Mouse (Mus musculus): ENCODE data around the gene Tnfrsf11a. TPM values are rescaled to one million over a fixed set of nuclear protein-coding genes. Genes with fewer than 3 reads are reported as not detected.

Tnfrsf11a gene
- polyA plus RNA-seq, 1 experiment from 2014 or later = 0.34 TPM

DNA sequence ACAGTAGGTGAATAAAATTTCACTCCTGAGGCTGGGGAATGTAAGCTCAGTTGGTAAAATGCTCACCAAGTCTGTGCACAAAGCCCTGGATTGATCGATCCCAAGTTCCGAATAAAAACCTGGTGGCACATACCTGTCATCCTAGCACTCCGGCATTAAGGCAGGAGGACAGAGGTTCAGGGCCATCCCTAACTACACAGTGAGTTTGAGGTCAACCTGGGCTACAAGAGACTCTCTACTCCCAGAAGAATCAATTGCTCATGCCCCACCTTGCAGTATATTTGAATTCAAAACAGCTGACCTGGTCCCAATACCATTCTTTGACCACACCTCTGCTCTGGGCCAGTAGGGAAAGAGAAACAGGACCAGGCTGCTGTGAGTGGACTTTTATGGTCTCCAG lies 35.2 kb downstream of the Tnfrsf11a start:
- Histone ChIP-seq H3K9me3 (ENCODE audit: control insufficient read depth, low read length) (no peaks in the 10 kb centered on the region), H3K4me3 (ENCODE audit: control insufficient read depth in 1 of 2, insufficient read depth in 1 of 2, low read depth in 1 of 2, low read length in 2 of 2) (no peak overlapping the region), H3K4me1 (ENCODE audit: control insufficient read depth in 2 of 2, insufficient read depth in 2 of 2, low read length in 2 of 2) (peaks cover 2 to 6% of the 10 kb centered on the region in 2 experiments), H3K27ac (replicated peaks in 1 of 2; ENCODE audit: control insufficient read depth in 1 of 2, insufficient read depth in 1 of 2, low read depth in 2 of 2, low read length in 2 of 2) (no peak overlapping the region), H3K4me2 (ENCODE audit: low read length) (no peak overlapping the region), H3K27me3 (ENCODE audit: control insufficient read depth, insufficient read depth, low read length) (no peaks in the 10 kb centered on the region), H3K9ac (ENCODE audit: low read length) (no peak overlapping the region), H3K36me3 (ENCODE audit: control insufficient read depth, insufficient read depth, low read length) (no peaks in the 10 kb centered on the region)
- 83% methylated on average over 3 of the region's 3 CpGs for WGBS
- no peak for ATAC-seq (ENCODE audit: insufficient number of reproducible peaks, insufficient read depth, low FRiP score, low read depth)

DNA sequence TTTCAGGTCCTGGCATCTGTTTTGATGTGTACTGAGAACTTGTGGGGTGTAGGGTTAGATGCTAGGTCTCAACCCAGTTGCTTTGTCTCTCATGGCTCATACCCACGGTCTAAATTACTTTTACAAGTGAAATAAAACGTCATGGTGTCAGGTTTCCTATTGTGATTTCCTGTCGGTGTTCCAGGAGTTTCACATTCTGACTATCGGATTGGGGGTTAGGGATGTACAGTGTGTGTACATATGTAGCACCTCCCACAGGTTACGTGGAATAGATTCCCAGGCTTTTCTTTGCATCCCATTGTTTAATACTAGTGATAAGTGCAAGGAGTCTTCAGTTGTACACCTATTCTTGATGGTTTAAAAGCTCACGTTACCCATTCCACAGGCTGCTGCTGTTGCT lies 38.5 kb downstream of the Tnfrsf11a start:
- ATAC-seq (ENCODE audit: insufficient number of reproducible peaks, insufficient read depth, low FRiP score, low read depth) = no peak
- H3K27ac ChIP-seq (replicated peaks in 1 of 2; ENCODE audit: control insufficient read depth in 1 of 2, insufficient read depth in 1 of 2, low read depth in 2 of 2, low read length in 2 of 2) = no peak overlapping the region
- H3K4me3 ChIP-seq (ENCODE audit: control insufficient read depth in 1 of 2, insufficient read depth in 1 of 2, low read depth in 1 of 2, low read length in 2 of 2) = no peak overlapping the region
- no peaks in the 10 kb centered on the region for H3K27me3 ChIP-seq (ENCODE audit: control insufficient read depth, insufficient read depth, low read length)
- 60% methylated on average over 6 of the region's 6 CpGs for WGBS
- H3K4me2 ChIP-seq (ENCODE audit: low read length) = no peak overlapping the region
- no peak overlapping the region for H3K9ac ChIP-seq (ENCODE audit: low read length)
- no peaks in the 10 kb centered on the region for H3K36me3 ChIP-seq (ENCODE audit: control insufficient read depth, insufficient read depth, low read length)
- H3K9me3 ChIP-seq (ENCODE audit: control insufficient read depth, low read length) = no peaks in the 10 kb centered on the region
- H3K4me1 ChIP-seq (ENCODE audit: control insufficient read depth in 2 of 2, insufficient read depth in 2 of 2, low read length in 2 of 2) = peaks cover 2 to 6% of the 10 kb centered on the region in 2 experiments

DNA sequence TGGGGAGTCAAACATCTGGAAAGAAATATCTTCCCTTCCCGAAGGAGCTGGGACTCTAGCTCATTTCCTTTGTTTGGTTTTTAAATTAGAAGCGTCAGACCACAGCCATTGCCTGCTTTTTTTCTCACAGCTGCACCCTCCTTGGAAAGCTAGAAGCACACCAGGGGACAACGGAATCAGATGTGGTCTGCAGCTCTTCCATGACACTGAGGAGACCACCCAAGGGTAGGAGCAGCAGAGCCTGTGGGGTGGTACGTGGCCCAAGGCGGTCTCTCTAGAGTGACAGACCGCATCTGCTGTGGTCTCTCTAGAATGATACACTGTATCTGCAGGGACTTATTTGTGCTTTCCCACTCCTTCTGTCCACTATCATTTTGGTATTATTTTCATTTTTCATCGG lies 39.2 kb downstream of the Tnfrsf11a start:
- Histone ChIP-seq H3K27me3 (ENCODE audit: control insufficient read depth, insufficient read depth, low read length) (no peaks in the 10 kb centered on the region), H3K9me3 (ENCODE audit: control insufficient read depth, low read length) (no peaks in the 10 kb centered on the region), H3K36me3 (ENCODE audit: control insufficient read depth, insufficient read depth, low read length) (no peaks in the 10 kb centered on the region), H3K9ac (ENCODE audit: low read length) (no peak overlapping the region), H3K4me2 (ENCODE audit: low read length) (no peak overlapping the region), H3K4me3 (ENCODE audit: control insufficient read depth in 1 of 2, insufficient read depth in 1 of 2, low read depth in 1 of 2, low read length in 2 of 2) (no peak overlapping the region), H3K27ac (replicated peaks in 1 of 2; ENCODE audit: control insufficient read depth in 1 of 2, insufficient read depth in 1 of 2, low read depth in 2 of 2, low read length in 2 of 2) (no peak overlapping the region), H3K4me1 (ENCODE audit: control insufficient read depth in 2 of 2, insufficient read depth in 2 of 2, low read length in 2 of 2) (peaks cover 2 to 3% of the 10 kb centered on the region in 2 experiments)
- 62% methylated on average over 7 of the region's 7 CpGs for WGBS
- no peak for ATAC-seq (ENCODE audit: insufficient number of reproducible peaks, insufficient read depth, low FRiP score, low read depth)

DNA sequence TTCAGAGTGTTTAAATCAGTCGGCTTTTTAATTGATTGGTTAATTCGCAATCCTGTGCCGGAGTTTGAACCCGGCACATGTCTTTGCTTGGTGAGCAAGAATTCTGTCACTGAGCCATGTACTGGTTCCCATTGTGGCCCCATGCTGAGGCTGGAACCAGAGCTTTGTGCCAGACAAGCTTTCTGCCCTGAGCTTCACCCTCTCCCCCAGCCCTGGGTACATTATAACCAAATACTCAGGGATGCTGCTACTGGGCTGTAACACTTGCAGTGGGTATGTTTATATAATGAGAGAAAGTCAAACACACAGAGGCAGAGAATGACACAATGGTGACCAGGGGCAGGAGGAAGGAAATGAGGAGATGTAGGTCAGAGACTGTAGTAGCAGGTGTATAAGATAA lies 43.8 kb downstream of the Tnfrsf11a start:
- no peak for ATAC-seq (ENCODE audit: insufficient number of reproducible peaks, insufficient read depth, low FRiP score, low read depth)
- Histone ChIP-seq H3K9ac (ENCODE audit: low read length) (no peak overlapping the region), H3K9me3 (ENCODE audit: control insufficient read depth, low read length) (no peaks in the 10 kb centered on the region), H3K4me3 (ENCODE audit: control insufficient read depth in 1 of 2, insufficient read depth in 1 of 2, low read depth in 1 of 2, low read length in 2 of 2) (no peak overlapping the region), H3K36me3 (ENCODE audit: control insufficient read depth, insufficient read depth, low read length) (no peaks in the 10 kb centered on the region), H3K27me3 (ENCODE audit: control insufficient read depth, insufficient read depth, low read length) (no peaks in the 10 kb centered on the region), H3K4me2 (ENCODE audit: low read length) (no peak overlapping the region), H3K4me1 (ENCODE audit: control insufficient read depth in 2 of 2, insufficient read depth in 2 of 2, low read length in 2 of 2) (peaks cover 2 to 3% of the 10 kb centered on the region in 2 experiments; a peak in 1 of 4 replicates), H3K27ac (replicated peaks in 1 of 2; ENCODE audit: control insufficient read depth in 1 of 2, insufficient read depth in 1 of 2, low read depth in 2 of 2, low read length in 2 of 2) (no peak overlapping the region)
- 94% methylated on average over 4 of the region's 4 CpGs for whole genome bisulfite sequencing

DNA sequence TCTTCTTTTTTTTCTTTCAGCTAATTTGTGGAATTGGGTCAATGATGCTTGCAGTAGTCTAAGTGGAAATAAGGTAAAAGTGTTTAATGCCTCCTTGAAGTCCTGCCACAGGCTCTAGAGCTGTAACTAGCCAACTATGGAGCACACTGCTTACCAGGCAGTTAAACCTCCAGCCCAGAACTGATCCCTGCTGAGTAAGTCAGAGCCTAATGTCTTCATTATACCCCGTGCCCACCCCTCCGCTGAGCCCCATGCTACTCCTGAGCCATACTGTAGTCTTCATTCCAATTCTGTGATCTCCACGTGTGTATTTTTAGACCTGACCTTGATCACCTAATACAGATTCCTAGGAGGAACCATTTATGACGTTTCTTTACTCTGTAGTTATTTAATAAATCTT lies 44.5 kb downstream of the Tnfrsf11a start:
- Histone ChIP-seq H3K9me3 (ENCODE audit: control insufficient read depth, low read length) (no peaks in the 10 kb centered on the region), H3K9ac (ENCODE audit: low read length) (no peak overlapping the region), H3K4me1 (ENCODE audit: control insufficient read depth in 2 of 2, insufficient read depth in 2 of 2, low read length in 2 of 2) (peaks cover 2 to 3% of the 10 kb centered on the region in 2 experiments; a peak in 1 of 4 replicates), H3K36me3 (ENCODE audit: control insufficient read depth, insufficient read depth, low read length) (no peaks in the 10 kb centered on the region), H3K4me2 (ENCODE audit: low read length) (no peak overlapping the region), H3K27me3 (ENCODE audit: control insufficient read depth, insufficient read depth, low read length) (no peaks in the 10 kb centered on the region), H3K27ac (replicated peaks in 1 of 2; ENCODE audit: control insufficient read depth in 1 of 2, insufficient read depth in 1 of 2, low read depth in 2 of 2, low read length in 2 of 2) (no peak overlapping the region), H3K4me3 (ENCODE audit: control insufficient read depth in 1 of 2, insufficient read depth in 1 of 2, low read depth in 1 of 2, low read length in 2 of 2) (no peak overlapping the region)
- 58% methylated on average over 4 of the region's 4 CpGs for WGBS
- no peak for ATAC-seq (ENCODE audit: insufficient number of reproducible peaks, insufficient read depth, low FRiP score, low read depth)

DNA sequence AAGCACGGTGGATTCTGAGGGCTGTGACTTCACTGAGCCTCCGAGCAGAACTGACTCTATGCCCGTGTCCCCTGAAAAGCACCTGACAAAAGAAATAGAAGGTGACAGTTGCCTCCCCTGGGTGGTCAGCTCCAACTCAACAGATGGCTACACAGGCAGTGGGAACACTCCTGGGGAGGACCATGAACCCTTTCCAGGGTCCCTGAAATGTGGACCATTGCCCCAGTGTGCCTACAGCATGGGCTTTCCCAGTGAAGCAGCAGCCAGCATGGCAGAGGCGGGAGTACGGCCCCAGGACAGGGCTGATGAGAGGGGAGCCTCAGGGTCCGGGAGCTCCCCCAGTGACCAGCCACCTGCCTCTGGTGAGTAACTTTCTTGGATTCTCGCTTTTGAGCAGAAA lies 46.9 kb downstream of the Tnfrsf11a start:
- H3K27ac ChIP-seq (replicated peaks in 1 of 2; ENCODE audit: control insufficient read depth in 1 of 2, insufficient read depth in 1 of 2, low read depth in 2 of 2, low read length in 2 of 2) = no peak overlapping the region
- no peaks in the 10 kb centered on the region for H3K9me3 ChIP-seq (ENCODE audit: control insufficient read depth, low read length)
- peaks cover 2 to 3% of the 10 kb centered on the region in 2 experiments; a peak in 1 of 4 replicates for H3K4me1 ChIP-seq (ENCODE audit: control insufficient read depth in 2 of 2, insufficient read depth in 2 of 2, low read length in 2 of 2)
- no peak overlapping the region for H3K4me3 ChIP-seq (ENCODE audit: control insufficient read depth in 1 of 2, insufficient read depth in 1 of 2, low read depth in 1 of 2, low read length in 2 of 2)
- H3K9ac ChIP-seq (ENCODE audit: low read length) = no peak overlapping the region
- no peaks in the 10 kb centered on the region for H3K36me3 ChIP-seq (ENCODE audit: control insufficient read depth, insufficient read depth, low read length)
- H3K27me3 ChIP-seq (ENCODE audit: control insufficient read depth, insufficient read depth, low read length) = no peaks in the 10 kb centered on the region
- H3K4me2 ChIP-seq (ENCODE audit: low read length) = no peak overlapping the region
- WGBS = 80% methylated on average over 7 of the region's 7 CpGs
- ATAC-seq (ENCODE audit: insufficient number of reproducible peaks, insufficient read depth, low FRiP score, low read depth) = no peak

DNA sequence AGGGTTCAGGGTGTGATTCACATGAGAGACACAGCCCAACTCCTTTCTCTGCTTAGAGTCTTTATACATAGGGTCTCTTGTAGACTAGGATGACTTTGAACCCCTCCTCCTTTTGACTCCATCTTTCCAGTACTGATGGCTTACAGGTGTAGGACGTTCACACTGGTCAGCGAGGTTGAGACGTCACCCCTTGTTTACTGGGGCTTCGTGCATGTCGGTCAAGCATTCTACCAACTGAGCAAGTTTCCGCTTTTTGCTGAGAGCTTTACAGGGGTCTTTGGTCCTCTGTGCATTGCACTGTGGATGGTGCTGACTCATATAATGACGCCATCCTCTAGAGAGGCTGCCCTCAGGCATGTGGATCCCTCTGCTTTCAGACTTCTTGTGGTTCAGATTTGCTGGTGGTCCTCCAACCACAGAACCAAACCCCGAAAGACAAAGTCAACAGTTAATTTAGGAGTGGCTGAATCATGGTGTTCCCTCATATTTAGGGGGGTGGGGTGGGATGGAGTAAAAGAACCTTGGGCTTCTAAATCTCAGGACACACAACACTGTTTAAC lies 47.3 kb downstream of the Tnfrsf11a start:
- 91% methylated on average over 8 of the region's 8 CpGs for WGBS
- Histone ChIP-seq H3K36me3 (ENCODE audit: control insufficient read depth, insufficient read depth, low read length) (no peaks in the 10 kb centered on the region), H3K9ac (ENCODE audit: low read length) (no peak overlapping the region), H3K27me3 (ENCODE audit: control insufficient read depth, insufficient read depth, low read length) (no peaks in the 10 kb centered on the region), H3K4me2 (ENCODE audit: low read length) (no peak overlapping the region), H3K9me3 (ENCODE audit: control insufficient read depth, low read length) (no peaks in the 10 kb centered on the region), H3K27ac (replicated peaks in 1 of 2; ENCODE audit: control insufficient read depth in 1 of 2, insufficient read depth in 1 of 2, low read depth in 2 of 2, low read length in 2 of 2) (no peak overlapping the region), H3K4me1 (ENCODE audit: control insufficient read depth in 2 of 2, insufficient read depth in 2 of 2, low read length in 2 of 2) (peaks cover 2 to 3% of the 10 kb centered on the region in 2 experiments; a peak in 1 of 4 replicates), H3K4me3 (ENCODE audit: control insufficient read depth in 1 of 2, insufficient read depth in 1 of 2, low read depth in 1 of 2, low read length in 2 of 2) (no peak overlapping the region)
- ATAC-seq (ENCODE audit: insufficient number of reproducible peaks, insufficient read depth, low FRiP score, low read depth) = no peak

DNA sequence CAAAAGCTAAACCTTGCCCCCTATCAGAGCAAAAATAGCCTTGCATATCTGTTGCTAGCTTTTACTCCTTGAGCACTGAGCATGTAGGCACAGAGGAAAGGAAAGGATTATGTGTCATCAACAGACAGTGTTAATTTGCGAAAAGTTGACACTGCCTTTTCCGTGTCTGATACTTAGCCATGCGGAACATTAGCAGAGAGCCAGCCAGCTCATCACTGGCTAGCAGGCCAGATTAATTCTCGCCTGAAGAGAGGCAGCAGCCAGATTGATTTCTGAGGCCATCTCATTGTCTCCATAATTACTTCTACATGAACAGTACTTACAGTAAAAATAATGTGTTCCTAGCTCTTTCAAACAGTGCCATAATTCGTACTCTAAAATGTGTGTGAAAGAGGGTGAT lies 48.7 kb downstream of the Tnfrsf11a start:
- no peak overlapping the region for H3K4me2 ChIP-seq (ENCODE audit: low read length)
- no peaks in the 10 kb centered on the region for H3K27me3 ChIP-seq (ENCODE audit: control insufficient read depth, insufficient read depth, low read length)
- WGBS = 63% methylated on average over 5 of the region's 5 CpGs
- no peaks in the 10 kb centered on the region for H3K36me3 ChIP-seq (ENCODE audit: control insufficient read depth, insufficient read depth, low read length)
- no peak overlapping the region for H3K9ac ChIP-seq (ENCODE audit: low read length)
- no peaks in the 10 kb centered on the region for H3K9me3 ChIP-seq (ENCODE audit: control insufficient read depth, low read length)
- H3K27ac ChIP-seq (replicated peaks in 1 of 2; ENCODE audit: control insufficient read depth in 1 of 2, insufficient read depth in 1 of 2, low read depth in 2 of 2, low read length in 2 of 2) = no peak overlapping the region
- ATAC-seq (ENCODE audit: insufficient number of reproducible peaks, insufficient read depth, low FRiP score, low read depth) = no peak
- H3K4me3 ChIP-seq (ENCODE audit: control insufficient read depth in 1 of 2, insufficient read depth in 1 of 2, low read depth in 1 of 2, low read length in 2 of 2) = no peak overlapping the region
- H3K4me1 ChIP-seq (ENCODE audit: control insufficient read depth in 2 of 2, insufficient read depth in 2 of 2, low read length in 2 of 2) = peaks cover 2 to 3% of the 10 kb centered on the region in 2 experiments; a peak in 1 of 4 replicates

Measured in heart, embryonic 14.5 days (tissue).